Mouse (Mus musculus): ENCODE measurements around the gene Prdm2.

Prdm2 gene

DNA sequence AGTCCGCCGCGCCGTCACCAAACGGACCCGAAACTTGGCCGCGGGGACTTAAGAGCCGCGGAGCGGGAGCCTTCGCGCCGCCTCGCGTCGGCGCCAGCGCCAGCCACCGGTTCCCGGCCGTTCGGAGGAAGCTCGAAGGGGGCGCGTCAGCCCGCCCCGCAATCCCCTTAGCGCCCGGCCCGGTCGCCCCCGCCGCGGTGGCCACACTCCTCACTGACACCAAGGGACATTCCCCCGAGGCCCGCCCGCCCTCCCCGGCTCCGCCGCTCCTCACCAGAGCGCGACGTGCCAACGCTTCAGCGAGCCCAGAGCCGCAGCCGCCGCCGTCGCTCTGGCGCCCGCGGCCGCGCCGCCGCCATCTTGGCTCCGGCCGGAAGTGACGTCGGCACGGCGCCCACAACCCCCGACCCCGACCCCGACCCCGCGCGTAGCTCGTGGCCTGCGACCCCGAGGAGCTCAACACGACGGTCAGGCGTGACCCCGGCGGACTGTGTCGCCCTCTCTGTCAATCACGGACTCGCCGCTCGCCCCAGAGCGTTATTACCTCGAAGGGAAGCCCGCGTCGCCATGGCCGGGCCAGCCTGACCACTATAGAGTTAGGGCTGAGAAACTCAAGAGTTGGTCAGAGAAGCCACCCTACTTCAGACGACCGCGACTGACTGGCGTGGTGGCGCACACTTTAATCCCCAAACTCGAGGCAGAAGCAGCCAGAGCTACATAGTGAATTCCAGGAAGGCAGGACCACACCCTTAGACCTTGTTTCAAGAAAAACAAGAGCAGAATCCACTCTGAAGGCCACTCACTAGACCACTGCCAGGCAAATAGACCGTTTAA lies at the start of gene Prdm2:
Prdm2 (minus strand) TSS at position 655 of the 834 bp plus-strand sequence.
- DNase-seq (ENCODE audit: low spot score in 2 of 2) = peak; percentile 66 to 70

DNA sequence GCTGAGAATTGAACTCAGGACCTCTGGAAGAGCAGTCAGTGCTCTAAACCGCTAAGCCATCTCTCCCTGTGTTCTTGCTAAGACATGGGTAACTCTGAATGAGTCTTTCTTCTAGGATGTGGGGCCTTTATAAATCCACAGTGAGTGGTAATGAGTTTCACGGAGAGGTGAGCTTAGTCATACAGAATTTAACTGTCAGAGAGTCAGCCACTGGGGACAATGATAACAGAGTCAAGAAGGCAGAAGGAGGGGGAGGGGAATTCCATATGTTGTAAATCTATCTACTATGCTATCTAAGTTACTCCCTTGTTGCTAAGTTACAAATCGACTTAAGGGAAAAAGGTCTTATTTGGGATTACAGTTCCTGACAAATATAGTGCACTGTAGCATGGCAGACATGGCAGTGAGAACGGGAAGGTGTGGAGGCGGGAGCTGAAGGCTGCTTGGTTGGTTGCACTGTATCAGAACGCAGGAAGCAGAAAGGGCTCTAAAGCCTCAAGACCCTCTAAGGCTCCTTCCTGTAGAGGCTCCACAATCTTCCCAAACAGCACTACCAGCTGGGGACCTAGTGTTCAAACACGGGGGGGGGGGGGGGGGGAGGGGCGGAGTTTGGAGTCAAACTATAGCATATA lies 47.0 kb upstream of the Prdm2 start:
- DNase-seq (ENCODE audit: low spot score in 2 of 2) = no peak

DNA sequence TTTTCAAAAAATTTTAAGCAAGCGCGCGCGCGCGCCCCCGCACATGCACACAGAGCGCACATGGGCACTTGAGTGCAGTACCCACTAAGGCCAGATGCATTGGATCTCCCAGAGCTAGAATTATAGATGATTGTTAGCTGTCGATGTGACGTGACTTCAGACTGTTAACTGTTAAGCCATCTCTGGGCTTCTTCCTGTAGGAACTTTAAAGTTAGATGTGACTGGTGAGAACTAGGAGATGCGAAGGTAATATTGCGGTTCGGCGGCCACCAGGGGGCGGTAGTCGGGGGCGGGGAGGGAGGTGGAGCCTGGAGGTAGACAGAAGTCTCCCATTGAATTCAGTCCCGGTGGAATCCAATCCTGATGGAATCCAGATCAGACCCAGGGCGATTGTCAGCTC lies 45.7 kb upstream of the Prdm2 start:
- peak; percentile 14 to 67 for DNase-seq (ENCODE audit: low spot score in 2 of 2)

DNA sequence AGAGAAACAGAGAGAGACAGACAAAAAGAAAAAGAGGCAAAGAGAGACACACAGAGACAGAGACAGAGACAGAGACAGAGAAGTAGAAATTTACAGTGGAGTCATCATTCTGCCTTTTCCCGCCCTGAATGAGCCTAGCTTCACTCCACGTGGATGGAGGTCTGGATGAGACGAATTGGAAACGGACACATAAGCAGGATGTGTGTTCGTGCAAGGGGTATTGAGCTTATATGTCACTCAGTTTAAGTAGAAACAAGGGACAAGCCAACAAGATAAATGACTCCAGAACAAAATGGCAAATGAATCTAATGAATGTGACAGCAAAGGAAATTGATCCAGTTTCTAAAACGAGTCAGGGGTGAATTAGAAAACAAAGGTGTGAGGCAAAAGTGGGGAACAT lies 45.2 kb upstream of the Prdm2 start:
- no peak for DNase-seq (ENCODE audit: low spot score in 2 of 2)

DNA sequence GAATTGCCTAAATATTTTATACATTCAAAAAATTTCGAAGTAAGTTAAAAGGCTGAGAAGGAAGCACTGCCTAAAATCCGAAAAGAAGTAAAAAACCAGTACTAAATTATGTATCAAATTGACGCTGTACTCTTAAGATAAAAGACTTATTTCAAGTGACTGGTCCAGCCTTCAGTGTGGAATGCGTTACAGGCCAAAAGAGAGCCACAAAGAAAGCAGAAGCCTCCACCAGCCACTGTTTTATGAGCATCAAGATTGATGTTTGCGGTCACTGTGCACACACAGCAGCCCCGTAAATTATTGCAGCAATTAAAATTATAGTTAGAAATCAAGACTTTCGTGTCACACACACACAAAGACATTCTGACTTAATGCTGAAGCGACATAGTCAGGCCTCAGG lies 42.7 kb upstream of the Prdm2 start:
- DNase-seq (ENCODE audit: low spot score in 2 of 2) = no peak

- no peak for DNase-seq (ENCODE audit: low spot score in 2 of 2)
These were observed 40.6 kb upstream of the Prdm2 start for GRCm38 (mm10) chr4:143253356-143253755.

DNA sequence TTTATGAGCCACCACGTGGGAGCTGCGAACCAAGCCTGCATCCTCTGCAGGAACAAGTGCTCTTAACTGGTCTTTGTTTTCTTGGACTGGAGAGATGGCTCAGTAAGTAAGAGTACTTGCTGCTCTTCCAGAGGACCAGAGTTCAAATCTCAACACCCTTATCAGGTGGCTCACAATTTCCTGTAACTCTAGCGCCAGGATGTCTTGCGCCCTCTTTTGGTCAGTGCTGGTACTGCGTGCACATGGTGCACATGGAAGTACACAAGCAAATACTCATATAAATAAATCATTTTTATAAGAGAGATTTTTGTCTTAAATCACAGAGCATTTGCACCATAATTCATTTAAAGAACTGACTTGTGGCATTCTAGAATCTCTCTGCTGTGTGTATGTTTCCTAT lies 35.3 kb upstream of the Prdm2 start:
- DNase-seq (ENCODE audit: low spot score in 2 of 2) = peak in 1 of 2 experiments; percentile 55

- no peak for DNase-seq (ENCODE audit: low spot score in 2 of 2)
These were observed 28.5 kb upstream of the Prdm2 start for GRCm38 (mm10) chr4:143241294-143241693.

DNA sequence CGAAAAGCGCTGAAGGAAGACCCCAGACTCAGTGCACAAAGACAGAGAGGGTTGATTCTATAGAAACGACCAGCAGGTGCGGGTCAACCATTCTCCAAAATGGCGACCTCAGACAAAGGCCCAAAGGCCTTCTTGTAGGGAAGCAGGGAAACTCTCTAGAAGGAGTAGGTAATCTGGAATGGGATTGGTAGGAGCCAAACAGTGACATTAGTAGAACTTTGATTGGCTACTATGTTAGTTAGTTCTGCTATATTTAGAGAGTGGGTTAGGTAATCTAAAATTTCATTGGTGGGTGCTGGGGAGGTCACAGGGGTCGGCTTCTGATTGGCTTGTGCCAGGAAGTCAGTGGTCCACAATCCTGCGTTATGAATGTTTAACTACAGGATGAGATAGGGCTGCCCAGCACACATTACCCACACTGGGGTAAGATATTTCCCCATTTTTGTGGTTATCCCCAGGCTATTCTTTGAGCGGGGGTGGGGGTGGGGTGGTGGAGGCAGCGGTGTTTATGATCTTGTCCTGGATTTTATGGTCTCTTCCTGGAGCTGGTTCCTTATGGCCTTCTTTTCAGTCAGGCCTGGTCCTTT lies 26.9 kb upstream of the Prdm2 start:
- no peak for DNase-seq (ENCODE audit: low spot score in 2 of 2)

GRCm38 (mm10) chr4:143239117-143239516 lies 26.3 kb upstream of the Prdm2 start:
- no peak for DNase-seq (ENCODE audit: low spot score in 2 of 2)

DNA sequence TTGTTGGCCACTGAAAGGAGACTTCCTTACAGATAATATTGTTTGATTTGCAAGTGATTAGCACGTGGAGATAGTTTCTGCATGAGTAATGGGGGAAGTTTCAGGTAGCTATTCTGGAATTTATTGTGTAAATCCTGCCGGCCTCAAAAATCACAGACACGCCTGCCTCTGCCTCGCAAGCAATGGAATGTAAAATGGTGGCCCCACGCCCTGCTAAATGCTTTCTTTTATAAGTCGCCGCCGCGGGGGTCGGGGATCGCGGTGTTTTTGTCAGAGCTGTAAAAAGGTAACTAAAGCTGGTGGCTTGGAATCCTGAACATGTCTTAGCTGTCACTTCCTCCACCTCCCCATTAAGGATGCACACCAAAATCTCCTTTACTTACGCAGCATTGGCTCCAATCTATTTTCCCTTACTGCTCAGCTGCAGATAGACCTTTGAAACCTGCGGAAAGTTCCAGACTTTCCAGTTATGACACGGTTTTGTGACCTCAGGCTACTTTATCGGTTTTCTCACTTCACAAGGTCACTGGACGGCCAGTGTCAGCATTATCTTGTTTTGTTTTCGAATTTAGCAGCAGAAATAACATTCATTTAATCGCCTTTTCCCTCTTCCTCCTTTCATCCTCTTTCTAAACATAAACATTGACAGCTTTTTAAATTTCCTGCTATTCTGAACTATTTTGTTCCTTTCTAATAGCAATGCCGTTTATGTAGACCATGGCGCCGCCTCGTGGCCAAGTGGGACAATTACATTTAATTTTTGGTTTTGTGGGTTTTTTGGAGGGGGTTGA lies 25.6 kb upstream of the Prdm2 start:
- DNase-seq (ENCODE audit: low spot score in 2 of 2) = peak in 1 of 2 experiments; percentile 69

- DNase-seq (ENCODE audit: low spot score in 2 of 2) = no peak
These were observed 19.1 kb upstream of the Prdm2 start for GRCm38 (mm10) chr4:143231790-143232422.

GRCm38 (mm10) chr4:143231110-143231509 lies 18.3 kb upstream of the Prdm2 start:
- no peak for DNase-seq (ENCODE audit: low spot score in 2 of 2)

GRCm38 (mm10) chr4:143227976-143228375 lies 15.2 kb upstream of the Prdm2 start:
- DNase-seq (ENCODE audit: low spot score in 2 of 2) = no peak

DNA sequence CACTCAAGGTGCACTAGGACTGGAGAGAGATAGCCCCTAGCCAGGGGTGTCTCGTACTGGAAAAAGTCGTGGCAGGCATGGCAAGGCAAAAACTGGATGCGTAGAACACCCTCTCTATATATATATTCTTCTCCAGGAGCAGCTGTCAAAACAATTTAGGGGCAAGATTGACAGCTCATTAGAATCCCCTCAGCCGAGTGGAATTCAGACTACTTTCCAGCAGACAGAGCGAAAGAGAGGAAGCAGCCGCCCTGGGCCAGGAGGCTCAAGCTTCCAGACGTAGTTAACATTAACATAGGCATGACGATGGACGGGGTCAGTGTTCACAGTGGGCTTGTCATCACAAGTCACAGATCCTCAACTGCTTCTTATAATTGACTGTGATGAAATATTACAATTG lies 13.1 kb upstream of the Prdm2 start:
- DNase-seq (ENCODE audit: low spot score in 2 of 2) = no peak

- no peak for DNase-seq (ENCODE audit: low spot score in 2 of 2)
These were observed 6.5 kb upstream of the Prdm2 start for GRCm38 (mm10) chr4:143219316-143219751.

GRCm38 (mm10) chr4:143218858-143219257 lies 6.1 kb upstream of the Prdm2 start:
- DNase-seq (ENCODE audit: low spot score in 2 of 2) = no peak

DNA sequence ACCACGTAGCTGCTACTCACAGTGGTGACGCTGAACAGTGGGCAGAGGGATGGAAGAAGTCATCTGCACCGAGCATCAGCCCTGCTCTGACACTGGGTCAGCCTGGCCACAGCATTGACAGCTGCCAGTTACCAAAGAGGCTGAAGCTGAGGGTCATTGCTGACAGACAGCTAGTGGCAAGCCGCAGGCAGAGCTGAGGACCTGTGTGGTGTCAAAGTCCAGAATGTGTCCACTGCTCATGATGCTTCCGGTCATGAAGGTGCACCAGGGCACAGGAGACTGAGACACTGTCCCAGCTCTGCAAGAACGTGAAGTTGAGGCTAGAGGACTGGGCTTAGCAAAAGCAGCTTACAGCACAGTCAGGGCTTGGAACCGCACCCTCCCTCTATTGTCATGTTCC lies 4.4 kb upstream of the Prdm2 start:
- DNase-seq (ENCODE audit: low spot score in 2 of 2) = no peak

GRCm38 (mm10) chr4:143214221-143214797 lies 1.5 kb upstream of the Prdm2 start:
- no peak for DNase-seq (ENCODE audit: low spot score in 2 of 2)

DNA sequence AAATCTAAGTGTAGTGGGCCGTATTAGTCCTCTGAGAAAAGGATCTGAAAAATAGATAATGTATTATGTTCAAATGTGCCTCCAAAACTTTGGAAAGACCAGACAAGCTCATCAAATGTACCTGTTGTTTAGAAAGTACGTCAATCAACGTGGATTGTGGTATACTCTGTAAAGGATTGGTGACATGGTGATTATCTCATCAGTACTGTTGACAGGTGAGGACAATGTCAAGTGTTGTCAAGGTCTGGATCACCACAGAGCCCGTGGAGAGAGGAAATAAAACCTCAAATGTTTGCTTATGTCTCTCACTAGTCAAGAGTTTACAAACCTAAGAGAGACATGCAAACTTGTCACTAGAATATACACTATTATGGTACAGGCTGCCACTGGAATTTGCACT lies 776 bp upstream of the Prdm2 start:
- no peak for DNase-seq (ENCODE audit: low spot score in 2 of 2)

DNA sequence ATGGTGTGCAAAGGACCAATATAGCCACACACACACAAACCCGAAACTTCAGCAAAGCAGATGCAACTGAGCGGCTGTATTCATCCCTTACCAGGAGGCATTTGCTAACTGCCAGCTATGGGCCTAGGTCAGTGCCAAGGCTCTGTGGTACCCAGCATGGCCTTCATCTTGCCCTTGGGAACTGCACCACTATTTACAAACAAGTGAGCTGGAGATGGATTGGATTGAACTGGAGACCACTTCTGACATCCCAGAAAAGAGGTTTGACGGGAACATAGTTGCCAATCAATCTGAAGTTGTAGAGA lies 332 bp upstream of the Prdm2 start:
- DNase-seq (ENCODE audit: low spot score in 2 of 2) = no peak
